Mouse (Mus musculus): ENCODE results near the gene Asgr2. TPM values are rescaled to one million over a fixed set of nuclear protein-coding genes. Genes with fewer than 3 reads are reported as not detected.

Asgr2 gene
- total and polyA plus RNA-seq, 3 experiments: 0.17 to 0.39 TPM; not detected in 1

DNA sequence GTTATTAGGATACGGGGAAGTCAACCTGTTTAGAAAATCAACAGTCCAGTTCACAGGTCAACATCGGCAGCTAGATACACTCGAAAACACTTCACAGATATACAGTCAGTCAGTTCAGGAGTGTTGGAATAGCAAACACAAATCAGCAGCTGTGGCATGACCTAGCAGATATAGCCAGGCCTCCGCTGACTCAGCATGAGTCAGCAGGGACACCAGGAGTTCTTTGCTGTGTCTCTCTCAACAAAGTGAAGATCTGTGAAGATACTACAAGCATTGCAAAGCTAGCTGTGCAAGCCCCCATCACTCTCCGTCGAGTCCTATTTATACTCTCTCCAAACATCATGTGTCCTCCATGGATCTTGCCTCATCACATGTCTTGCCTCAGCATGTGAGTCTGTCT, 16.9 kb upstream of the Asgr2 start:
- dilution Hi-C loops (cut with MboI; ENCODE audit: extremely low pct_ligation_motif_present, extremely low pct_unique_long_range_greater_than_20kb, low sequenced_read_pairs) (no loop called here), in situ Hi-C loops (cut with MboI; ENCODE audit: low pct_ligation_motif_present, low pct_unique_long_range_greater_than_20kb, low sequenced_read_pairs) (no loop called here)
- H3K27ac ChIP-seq (ENCODE audit: insufficient read depth, low read depth): no peak overlapping the region

DNA sequence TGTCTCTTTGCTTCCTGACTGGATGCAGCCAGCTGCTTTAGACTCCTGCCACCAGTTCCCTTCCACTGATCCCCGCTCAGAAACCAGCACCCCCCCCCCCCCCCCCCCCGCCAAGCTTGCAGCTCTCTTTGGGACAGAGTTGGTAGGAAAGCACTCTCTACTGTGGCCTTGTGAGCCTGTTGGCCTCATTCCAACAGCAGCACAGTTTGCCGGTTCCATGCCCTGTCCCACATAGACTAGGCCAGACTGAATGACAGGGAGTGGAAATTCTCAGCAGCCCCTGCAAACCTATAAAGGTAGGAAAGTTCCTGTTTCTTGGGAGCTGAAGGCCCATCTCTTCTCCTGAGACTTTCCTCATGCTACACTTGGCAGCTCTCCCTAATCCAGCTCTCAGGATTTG, 15.0 kb upstream of the Asgr2 start:
- no peaks in the 10 kb centered on the region for H3K36me3 ChIP-seq (replicated peaks in 1 of 2; ENCODE audit: control insufficient read depth in 1 of 2, insufficient read depth in 1 of 2, low read length in 1 of 2)
- H3K4me3 ChIP-seq (replicated peaks in 1 of 3; ENCODE audit: low read depth in 2 of 3, low read length in 2 of 3, poor library complexity in 1 of 3): no peak overlapping the region
- H3K27ac ChIP-seq (ENCODE audit: insufficient read depth, low read depth): no peak overlapping the region
- TF ChIP-seq SMC3 (IDR thresholded peaks at IDR 0.05; ENCODE audit: low read depth, low read length): no peak
- in situ Hi-C loops (cut with MboI; ENCODE audit: low pct_ligation_motif_present, low pct_unique_long_range_greater_than_20kb, low sequenced_read_pairs) (no loop called here), dilution Hi-C loops (cut with MboI; ENCODE audit: extremely low pct_ligation_motif_present, extremely low pct_unique_long_range_greater_than_20kb, low sequenced_read_pairs) (no loop called here)
- no peak for DNase-seq (ENCODE audit: extremely low read depth)
- no peaks in the 10 kb centered on the region for H3K27me3 ChIP-seq (replicated peaks)
- no peak overlapping the region for H3K9ac ChIP-seq (ENCODE audit: insufficient read depth, low read depth)
- H3K9me3 ChIP-seq (replicated peaks; ENCODE audit: low read length): peaks cover 5% of the 10 kb centered on the region
- peaks cover 6 to 29% of the 10 kb centered on the region in 2 experiments; a peak in 3 of 4 replicates for H3K4me1 ChIP-seq (ENCODE audit: control insufficient read depth in 1 of 2, insufficient read depth in 2 of 2)
- H3K4me2 ChIP-seq (ENCODE audit: insufficient read depth, low read depth, poor library complexity, severe bottlenecking): no peak overlapping the region
- no peaks in the 10 kb centered on the region for H3K79me2 ChIP-seq (replicated peaks; ENCODE audit: control insufficient read depth, extremely low read depth, insufficient read depth, poor library complexity, severe bottlenecking)

More for the DNA sequence above, 16.9 kb upstream of the Asgr2 start:
- H3K79me2 ChIP-seq (replicated peaks; ENCODE audit: control insufficient read depth, extremely low read depth, insufficient read depth, poor library complexity, severe bottlenecking): no peaks in the 10 kb centered on the region
- no peaks in the 10 kb centered on the region for H3K36me3 ChIP-seq (replicated peaks in 1 of 2; ENCODE audit: control insufficient read depth in 1 of 2, insufficient read depth in 1 of 2, low read length in 1 of 2)
- H3K4me3 ChIP-seq (replicated peaks in 1 of 3; ENCODE audit: low read depth in 2 of 3, low read length in 2 of 3, poor library complexity in 1 of 3): no peak overlapping the region
- TF ChIP-seq NELFE (IDR thresholded peaks at IDR 0.05; ENCODE audit: low read depth, low read length): no peak
- peak; percentile 95 for TF ChIP-seq MAFK (IDR thresholded peaks at IDR 0.05; ENCODE audit: insufficient replicate concordance, low read length)
- peak; percentile 19 for DNase-seq (ENCODE audit: extremely low read depth)
- no peak overlapping the region for H3K9ac ChIP-seq (ENCODE audit: insufficient read depth, low read depth)
- no peaks in the 10 kb centered on the region for H3K27me3 ChIP-seq (replicated peaks)
- H3K4me1 ChIP-seq (ENCODE audit: control insufficient read depth in 1 of 2, insufficient read depth in 2 of 2): peaks cover 6 to 26% of the 10 kb centered on the region in 2 experiments; a peak in 3 of 4 replicates
- no peak overlapping the region for H3K4me2 ChIP-seq (ENCODE audit: insufficient read depth, low read depth, poor library complexity, severe bottlenecking)
- H3K9me3 ChIP-seq (replicated peaks; ENCODE audit: low read length): no peaks in the 10 kb centered on the region

GRCm38 (mm10) chr11:70079175-70079574, 13.3 kb upstream of the Asgr2 start:
- no peak for DNase-seq (ENCODE audit: extremely low read depth)
- Histone ChIP-seq H3K9me3 (replicated peaks; ENCODE audit: low read length) (peaks cover 5% of the 10 kb centered on the region), H3K27me3 (replicated peaks) (no peaks in the 10 kb centered on the region), H3K36me3 (replicated peaks in 1 of 2; ENCODE audit: control insufficient read depth in 1 of 2, insufficient read depth in 1 of 2, low read length in 1 of 2) (no peaks in the 10 kb centered on the region), H3K4me1 (ENCODE audit: control insufficient read depth in 1 of 2, insufficient read depth in 2 of 2) (peaks cover 8 to 36% of the 10 kb centered on the region in 2 experiments), H3K27ac (ENCODE audit: insufficient read depth, low read depth) (no peak overlapping the region), H3K4me3 (replicated peaks in 1 of 3; ENCODE audit: low read depth in 2 of 3, low read length in 2 of 3, poor library complexity in 1 of 3) (no peak overlapping the region), H3K9ac (ENCODE audit: insufficient read depth, low read depth) (no peak overlapping the region), H3K79me2 (replicated peaks; ENCODE audit: control insufficient read depth, extremely low read depth, insufficient read depth, poor library complexity, severe bottlenecking) (no peaks in the 10 kb centered on the region), H3K4me2 (ENCODE audit: insufficient read depth, low read depth, poor library complexity, severe bottlenecking) (no peak overlapping the region)
- in situ Hi-C loops (cut with MboI; ENCODE audit: low pct_ligation_motif_present, low pct_unique_long_range_greater_than_20kb, low sequenced_read_pairs) (no loop called here), dilution Hi-C loops (cut with MboI; ENCODE audit: extremely low pct_ligation_motif_present, extremely low pct_unique_long_range_greater_than_20kb, low sequenced_read_pairs) (no loop called here)
- TF ChIP-seq GABPA (IDR thresholded peaks at IDR 0.05; ENCODE audit: insufficient replicate concordance, low read depth, low read length): no peak
- no peak for TF ChIP-seq MAFK (IDR thresholded peaks at IDR 0.05; ENCODE audit: insufficient replicate concordance, low read length)
- TF ChIP-seq IRF4 (IDR thresholded peaks at IDR 0.05; ENCODE audit: low read depth, low read length): no peak

DNA sequence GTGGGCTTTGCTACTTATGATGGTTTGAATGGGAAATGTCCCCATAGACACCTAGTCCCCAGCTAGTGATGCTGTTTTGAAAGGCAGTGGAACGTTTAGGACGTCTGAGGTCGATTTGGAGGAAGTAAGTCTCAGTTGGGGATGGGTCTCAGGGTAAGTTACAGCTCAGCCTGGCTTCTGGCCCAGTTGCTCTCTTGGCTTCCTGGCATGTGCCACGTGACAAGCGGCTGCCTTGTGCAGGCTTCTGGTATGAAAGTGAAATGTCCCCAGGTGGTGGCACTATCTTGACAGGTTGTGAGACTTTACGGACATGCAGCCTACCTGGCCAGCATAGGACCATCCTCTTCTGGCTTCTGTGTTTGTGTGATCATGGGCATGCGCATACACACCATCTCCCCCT, 12.5 kb upstream of the Asgr2 start:
- dilution Hi-C loops (cut with MboI; ENCODE audit: extremely low pct_ligation_motif_present, extremely low pct_unique_long_range_greater_than_20kb, low sequenced_read_pairs): no loop called here
- Histone ChIP-seq H3K27me3 (replicated peaks) (no peaks in the 10 kb centered on the region), H3K9me3 (replicated peaks; ENCODE audit: low read length) (peaks cover 5% of the 10 kb centered on the region), H3K4me3 (replicated peaks in 1 of 3; ENCODE audit: low read depth in 2 of 3, low read length in 2 of 3, poor library complexity in 1 of 3) (no peak overlapping the region), H3K9ac (ENCODE audit: insufficient read depth, low read depth) (no peak overlapping the region), H3K4me1 (ENCODE audit: control insufficient read depth in 1 of 2, insufficient read depth in 2 of 2) (peaks cover 15 to 41% of the 10 kb centered on the region in 2 experiments), H3K36me3 (replicated peaks in 1 of 2; ENCODE audit: control insufficient read depth in 1 of 2, insufficient read depth in 1 of 2, low read length in 1 of 2) (no peaks in the 10 kb centered on the region), H3K27ac (ENCODE audit: insufficient read depth, low read depth) (no peak overlapping the region), H3K79me2 (replicated peaks; ENCODE audit: control insufficient read depth, extremely low read depth, insufficient read depth, poor library complexity, severe bottlenecking) (no peaks in the 10 kb centered on the region), H3K4me2 (ENCODE audit: insufficient read depth, low read depth, poor library complexity, severe bottlenecking) (no peak overlapping the region)
- peak; percentile 24 for DNase-seq (ENCODE audit: extremely low read depth)
- in situ Hi-C loops (cut with MboI; ENCODE audit: low pct_ligation_motif_present, low pct_unique_long_range_greater_than_20kb, low sequenced_read_pairs): no loop called here
- TF ChIP-seq USF2 (conservative IDR thresholded peaks at IDR 0.05; ENCODE audit: low read depth, low read length) (0 out of 2 replicates have a peak, but pooled peaks have one; percentile 13), TBP (conservative IDR thresholded peaks at IDR 0.05; ENCODE audit: low read depth, low read length) (no peak), MYC (IDR thresholded peaks at IDR 0.05; ENCODE audit: low read depth, low read length) (no peak), BHLHE40 (IDR thresholded peaks at IDR 0.05; ENCODE audit: low read depth, low read length) (peak; percentile 89), MAX (IDR thresholded peaks at IDR 0.05; ENCODE audit: low read length) (peak; percentile 54), JUN (IDR thresholded peaks at IDR 0.05; ENCODE audit: insufficient read depth, low read depth, low read length) (no peak), ZC3H11A (IDR thresholded peaks at IDR 0.05; ENCODE audit: low read depth, low read length) (no peak), CHD1 (IDR thresholded peaks at IDR 0.05; ENCODE audit: low read depth, low read length) (no peak), POLR2AphosphoS2 (IDR thresholded peaks at IDR 0.05; ENCODE audit: low read depth, low read length) (no peak), E2F4 (IDR thresholded peaks at IDR 0.05; ENCODE audit: insufficient replicate concordance, low read depth, low read length) (no peak), ETS1 (conservative IDR thresholded peaks at IDR 0.05; ENCODE audit: low read depth, low read length) (no peak), USF1 (IDR thresholded peaks at IDR 0.05; ENCODE audit: low read depth, low read length) (peak; percentile 62), POLR2A (IDR thresholded peaks at IDR 0.05; ENCODE audit: low read depth, low read length) (no peak), EP300 (IDR thresholded peaks at IDR 0.05; ENCODE audit: low read length) (no peak), MAZ (IDR thresholded peaks at IDR 0.05; ENCODE audit: low read depth, low read length) (no peak)

Data from CH12.LX (cell line).